In genomic region chr15:98286418-98286817, GRCm38 (mm10) we compare ENCODE assay signal across 26 mouse cellular contexts. TPM values are rescaled to one million over a fixed set of nuclear protein-coding genes. Genes with fewer than 3 reads are reported as not detected.
DNase-seq lines count a peak whose midpoint lies in the region; ATAC-seq and TF ChIP-seq lines count a peak whose summit lies in the region.
"Had no signal": no experiment of that assay in that cellular context is flagged by ENCODE, and none has a peak within 500 bp of the region (broad histone marks: within the 10 kb centered on the region; RNA-seq: fewer than 3 reads in every experiment).

No protein-coding gene starts in this region.

- no peak overlapping the region for H3K4me3 ChIP-seq in kidney, embryonic 14.5 days (ENCODE audit: low read length)
- H3K4me3 ChIP-seq in MEL (ENCODE audit: control insufficient read depth in 1 of 2, insufficient read depth in 1 of 2, low read depth in 2 of 2, low read length in 2 of 2) = no peak overlapping the region
- H3K4me3 ChIP-seq in hindbrain, embryonic 10.5 days = no peak overlapping the region
- H3K4me3 ChIP-seq: limb, embryonic 10.5 days; megakaryocyte, embryonic 14.5 days; midbrain, embryonic 15.5 days had no signal

- peak; percentile 30 for DNase-seq in kidney, adult 11 months
- no peak for DNase-seq in MEL (ENCODE audit: low read depth, low spot score)
- DNase-seq in brain, embryonic 14.5 days (ENCODE audit: low read depth) = peak; percentile 49
- peak; percentile 27 to 57 for DNase-seq in kidney, postnatal 25 days
- DNase-seq in left cerebral cortex, adult 18-20 months (ENCODE audit: low spot score in 2 of 2) = no peak
- no peak for DNase-seq in hindbrain, embryonic 10.5 days (ENCODE audit: low spot score)
- DNase-seq: adrenal gland, postnatal 36 days; cerebellum, adult 8-10 months; layer of hippocampus, adult 9-11 months; liver, postnatal 0 days; lung, postnatal 14 days; right cerebral cortex, postnatal 14 days; thymus, adult 2 months had no signal

- no peaks in the 10 kb centered on the region for H3K79me2 ChIP-seq in MEL (ENCODE audit: control insufficient read depth, insufficient read depth, low read length, poor library complexity)

- no peak overlapping the region for H3K9ac ChIP-seq in kidney, embryonic 14.5 days (ENCODE audit: low read depth, low read length)
- no peak overlapping the region for H3K9ac ChIP-seq in MEL (ENCODE audit: control insufficient read depth, low read depth, low read length, poor library complexity, severe bottlenecking)
- H3K9ac ChIP-seq: liver, postnatal 0 days; midbrain, embryonic 15.5 days had no signal

- no peaks in the 10 kb centered on the region for H3K27me3 ChIP-seq in kidney, embryonic 14.5 days (ENCODE audit: control insufficient read depth, insufficient read depth, low read length)
- H3K27me3 ChIP-seq in MEL (ENCODE audit: control insufficient read depth in 1 of 2, insufficient read depth in 2 of 2, low read length in 2 of 2) = peaks cover 0 to 9% of the 10 kb centered on the region in 2 experiments; a peak in 2 of 4 replicates
- H3K27me3 ChIP-seq in hindbrain, embryonic 10.5 days (ENCODE audit: insufficient read depth, poor library complexity, severe bottlenecking) = no peaks in the 10 kb centered on the region
- H3K27me3 ChIP-seq: midbrain, embryonic 15.5 days had no signal

- H3K36me3 ChIP-seq in kidney, embryonic 14.5 days (ENCODE audit: control insufficient read depth, insufficient read depth, low read length) = no peaks in the 10 kb centered on the region
- no peaks in the 10 kb centered on the region for H3K36me3 ChIP-seq in MEL (ENCODE audit: control insufficient read depth in 1 of 2, insufficient read depth in 2 of 2, low read length in 2 of 2)
- no peaks in the 10 kb centered on the region for H3K36me3 ChIP-seq in hindbrain, embryonic 10.5 days
- H3K36me3 ChIP-seq: limb, embryonic 10.5 days had no signal

- TF ChIP-seq CTCF in MEL (IDR thresholded peaks at IDR 0.05 in 2 of 3, conservative IDR thresholded peaks at IDR 0.05 in 1 of 3; ENCODE audit: control insufficient read depth in 1 of 3, insufficient read depth in 1 of 3, low read depth in 2 of 3, low read length in 3 of 3, poor library complexity in 1 of 3, severe bottlenecking in 1 of 3) = no peak
- no peak for TF ChIP-seq CTCF in brain, embryonic 14.5 days (IDR thresholded peaks at IDR 0.05; ENCODE audit: borderline replicate concordance, extremely low read depth, insufficient read depth, insufficient read length)

- H3K4me1 ChIP-seq in kidney, embryonic 14.5 days (ENCODE audit: control insufficient read depth, insufficient read depth, low read length) = no peaks in the 10 kb centered on the region
- H3K4me1 ChIP-seq in MEL (ENCODE audit: control insufficient read depth in 1 of 2, insufficient read depth in 2 of 2, low read length in 2 of 2) = no peaks in the 10 kb centered on the region
- H3K4me1 ChIP-seq in hindbrain, embryonic 10.5 days (replicated peaks) = no peaks in the 10 kb centered on the region
- H3K4me1 ChIP-seq: limb, embryonic 10.5 days; megakaryocyte, embryonic 14.5 days; midbrain, embryonic 15.5 days had no signal

- no peak for TF ChIP-seq EP300 in MEL (IDR thresholded peaks at IDR 0.05; ENCODE audit: low read depth in 1 of 2, low read length in 2 of 2)

- H3K9me3 ChIP-seq in kidney, embryonic 14.5 days (ENCODE audit: control insufficient read depth, low read length) = no peaks in the 10 kb centered on the region
- H3K9me3 ChIP-seq in MEL (replicated peaks; ENCODE audit: insufficient read depth, low read length) = no peaks in the 10 kb centered on the region
- H3K9me3 ChIP-seq in hindbrain, embryonic 10.5 days = no peaks in the 10 kb centered on the region
- H3K9me3 ChIP-seq: limb, embryonic 10.5 days; megakaryocyte, embryonic 14.5 days; midbrain, embryonic 15.5 days had no signal

- ATAC-seq in kidney, embryonic 14.5 days (ENCODE audit: low FRiP score, low TSS enrichment) = no peak
- ATAC-seq: hindbrain, postnatal 0 days; liver, postnatal 0 days; midbrain, embryonic 15.5 days had no signal

- 69% methylated on average over 7 of the region's 7 CpGs for WGBS in kidney, embryonic 14.5 days
- 78% methylated on average over 7 of the region's 7 CpGs for WGBS in hindbrain, embryonic 10.5 days

- H3K27ac ChIP-seq in kidney, embryonic 14.5 days (ENCODE audit: low read depth, low read length) = no peak overlapping the region
- H3K27ac ChIP-seq in MEL (ENCODE audit: control insufficient read depth, low read depth, low read length) = no peak overlapping the region
- H3K27ac ChIP-seq in hindbrain, embryonic 10.5 days = no peak overlapping the region
- H3K27ac ChIP-seq: hindbrain, postnatal 0 days; limb, embryonic 10.5 days; midbrain, embryonic 15.5 days had no signal

- no peak overlapping the region for H3K4me2 ChIP-seq in kidney, embryonic 14.5 days (replicated peaks; ENCODE audit: low read depth, low read length)
- H3K4me2 ChIP-seq: midbrain, embryonic 15.5 days had no signal

- TF ChIP-seq POLR2A in MEL (IDR thresholded peaks at IDR 0.05; ENCODE audit: control insufficient read depth in 1 of 2, insufficient read depth in 1 of 2, low read depth in 1 of 2, low read length in 2 of 2, poor library complexity in 1 of 2) = no peak
- TF ChIP-seq POLR2A in brain, embryonic 14.5 days (IDR thresholded peaks at IDR 0.05; ENCODE audit: borderline replicate concordance, extremely low read depth, insufficient read depth, insufficient read length, poor library complexity, severe bottlenecking) = no peak

- TF ChIP-seq RAD21 in MEL (IDR thresholded peaks at IDR 0.05; ENCODE audit: low read depth, low read length) = no peak

TF ChIP-seq in MEL, 35 proteins besides CTCF, POLR2A, EP300 and RAD21:
- peak; percentile 90 for TF ChIP-seq MAFK (IDR thresholded peaks at IDR 0.05; ENCODE audit: borderline replicate concordance, low read depth, low read length)
- no peak for TF ChIP-seq ZC3H11A (IDR thresholded peaks at IDR 0.05; ENCODE audit: low read depth, low read length)
- TF ChIP-seq TAL1 (IDR thresholded peaks at IDR 0.05; ENCODE audit: low read length) = no peak

RNA-seq across cellular contexts. Expression of gene Zfp641, which starts 9.5 kb away (rescaled TPM):
- 0.47 and 1.3 TPM in 2 replicates for polyA plus RNA-seq in kidney, embryonic 14.5 days (2014; fragmentation: Nextera tagmentation; extraction: Ambion mirVana)
- total RNA-seq in MEL (2012; rRNA removed) = not detected in 2 replicates
- not detected for polyA plus RNA-seq in MEL (2012; ENCODE audit: insufficient read depth in 1 of 2, insufficient read length in 2 of 2, low read depth in 1 of 2, low replicate concordance in 2 of 2, missing spikeins in 1 of 2)
- polyA plus RNA-seq in brain, embryonic 14.5 days (2012; rRNA removed) = 7.7 and 13.9 TPM in 2 replicates
- total RNA-seq in left cerebral cortex, adult 18-20 months (2021) = 1 to 10 TPM; 6.6 to 7.1 TPM
- 0.66 and 1.3 TPM in 2 replicates for polyA plus RNA-seq in hindbrain, embryonic 10.5 days (2016; fragmentation: Nextera tagmentation; extraction: Ambion mirVana)
- total RNA-seq: hematopoietic stem cell, adult 5-6 weeks had no signal

RNA-seq across cellular contexts. Expression of gene H1fnt, which starts 29.3 kb away (rescaled TPM):
- not detected in 2 replicates for polyA plus RNA-seq in kidney, embryonic 14.5 days (2014; fragmentation: Nextera tagmentation; extraction: Ambion mirVana)
- total RNA-seq in MEL (2012; rRNA removed) = not detected in 2 replicates
- polyA plus RNA-seq in MEL (2012; ENCODE audit: insufficient read depth in 1 of 2, insufficient read length in 2 of 2, low read depth in 1 of 2, low replicate concordance in 2 of 2, missing spikeins in 1 of 2) = not detected
- not detected in 2 replicates for polyA plus RNA-seq in brain, embryonic 14.5 days (2012; rRNA removed)
- total RNA-seq in left cerebral cortex, adult 18-20 months (2021) = not detected
- not detected in 2 replicates for polyA plus RNA-seq in hindbrain, embryonic 10.5 days (2016; fragmentation: Nextera tagmentation; extraction: Ambion mirVana)
- total RNA-seq: adrenal gland, postnatal 36 days; gastrocnemius, postnatal 4 days; hematopoietic stem cell, adult 5-6 weeks; hindbrain, postnatal 0 days; left cerebral cortex, adult 8-10 months; liver, adult 2 months; neutrophil, adult 5-6 weeks had no signal
- polyA plus RNA-seq: heart, embryonic 16.5 days; hindbrain, postnatal 0 days; limb, embryonic 10.5 days; liver, adult 2 months; liver, postnatal 0 days; midbrain, embryonic 15.5 days; stomach, embryonic 16.5 days; urinary bladder, adult 2 months had no signal

RNA-seq across cellular contexts. Expression of gene Olfr285, which starts 30.7 kb away (rescaled TPM):
- polyA plus RNA-seq in kidney, embryonic 14.5 days (2014; fragmentation: Nextera tagmentation; extraction: Ambion mirVana) = not detected in 2 replicates
- 0.07 TPM in 1 of 2 replicates, not detected in the other for total RNA-seq in MEL (2012; rRNA removed)
- under 1 TPM in 1 of 2 experiments, not detected in 1; 0.01 TPM for polyA plus RNA-seq in MEL (2012; ENCODE audit: insufficient read depth in 1 of 2, insufficient read length in 2 of 2, low read depth in 1 of 2, low replicate concordance in 2 of 2, missing spikeins in 1 of 2)
- polyA plus RNA-seq in brain, embryonic 14.5 days (2012; rRNA removed) = not detected in 2 replicates
- total RNA-seq in left cerebral cortex, adult 18-20 months (2021) = not detected
- polyA plus RNA-seq in hindbrain, embryonic 10.5 days (2016; fragmentation: Nextera tagmentation; extraction: Ambion mirVana) = not detected in 2 replicates
- total RNA-seq: adrenal gland, postnatal 36 days; gastrocnemius, postnatal 4 days; hematopoietic stem cell, adult 5-6 weeks; hindbrain, postnatal 0 days; left cerebral cortex, adult 8-10 months; liver, adult 2 months; neutrophil, adult 5-6 weeks had no signal
- polyA plus RNA-seq: heart, embryonic 16.5 days; hindbrain, postnatal 0 days; limb, embryonic 10.5 days; liver, adult 2 months; liver, postnatal 0 days; midbrain, embryonic 15.5 days; stomach, embryonic 16.5 days; thymus, adult 2 months; urinary bladder, adult 2 months had no signal

RNA-seq across cellular contexts. Expression of gene Olfr286, which starts 52.2 kb away (rescaled TPM):
- not detected in 2 replicates for polyA plus RNA-seq in kidney, embryonic 14.5 days (2014; fragmentation: Nextera tagmentation; extraction: Ambion mirVana)
- not detected in 2 replicates for total RNA-seq in MEL (2012; rRNA removed)
- under 1 TPM in 1 of 2 experiments, not detected in 1; 0.04 TPM for polyA plus RNA-seq in MEL (2012; ENCODE audit: insufficient read depth in 1 of 2, insufficient read length in 2 of 2, low read depth in 1 of 2, low replicate concordance in 2 of 2, missing spikeins in 1 of 2)
- not detected in 2 replicates for polyA plus RNA-seq in brain, embryonic 14.5 days (2012; rRNA removed)
- total RNA-seq in left cerebral cortex, adult 18-20 months (2021) = not detected
- polyA plus RNA-seq in hindbrain, embryonic 10.5 days (2016; fragmentation: Nextera tagmentation; extraction: Ambion mirVana) = not detected in 2 replicates
- total RNA-seq: adrenal gland, postnatal 36 days; gastrocnemius, postnatal 4 days; hematopoietic stem cell, adult 5-6 weeks; left cerebral cortex, adult 8-10 months; liver, adult 2 months; neutrophil, adult 5-6 weeks had no signal
- polyA plus RNA-seq: heart, embryonic 16.5 days; hindbrain, postnatal 0 days; limb, embryonic 10.5 days; liver, adult 2 months; liver, postnatal 0 days; midbrain, embryonic 15.5 days; stomach, embryonic 16.5 days; urinary bladder, adult 2 months had no signal

RNA-seq across cellular contexts. Expression of gene Olfr284, which starts 54.4 kb away (rescaled TPM):
- not detected in 2 replicates for polyA plus RNA-seq in kidney, embryonic 14.5 days (2014; fragmentation: Nextera tagmentation; extraction: Ambion mirVana)
- not detected in 2 replicates for total RNA-seq in MEL (2012; rRNA removed)
- not detected for polyA plus RNA-seq in MEL (2012; ENCODE audit: insufficient read depth in 1 of 2, insufficient read length in 2 of 2, low read depth in 1 of 2, low replicate concordance in 2 of 2, missing spikeins in 1 of 2)
- not detected in 2 replicates for polyA plus RNA-seq in brain, embryonic 14.5 days (2012; rRNA removed)
- not detected for total RNA-seq in left cerebral cortex, adult 18-20 months (2021)
- not detected in 2 replicates for polyA plus RNA-seq in hindbrain, embryonic 10.5 days (2016; fragmentation: Nextera tagmentation; extraction: Ambion mirVana)
- total RNA-seq: adrenal gland, postnatal 36 days; gastrocnemius, postnatal 4 days; hematopoietic stem cell, adult 5-6 weeks; hindbrain, postnatal 0 days; left cerebral cortex, adult 8-10 months; liver, adult 2 months; neutrophil, adult 5-6 weeks had no signal
- polyA plus RNA-seq: heart, embryonic 16.5 days; hindbrain, postnatal 0 days; limb, embryonic 10.5 days; liver, adult 2 months; liver, postnatal 0 days; midbrain, embryonic 15.5 days; stomach, embryonic 16.5 days; thymus, adult 2 months; urinary bladder, adult 2 months had no signal

Comparison
In these comparisons a context has a peak if more than half of its experiments do, and no peak if none do; other contexts are left out.
1. DNase-seq: peak in kidney, adult 11 months (single experiment), brain, embryonic 14.5 days (single experiment) and kidney, postnatal 25 days (2 of 2); none in MEL (single experiment), left cerebral cortex, adult 18-20 months (0 of 2) and hindbrain, embryonic 10.5 days (single experiment).